Mouse (Mus musculus) G1E (cell line): ENCODE measurements around the gene Palb2. TPM values are rescaled to one million over a fixed set of nuclear protein-coding genes. Genes with fewer than 3 reads are reported as not detected.
"Not testable (repeated sequence)": the region's sequence is repeated elsewhere in the genome, so short reads cannot be mapped to it uniquely, and the experiment has no call there.

Experiments
- ATAC-seq: 2 replicates; pipeline ENCODE4 v1.8.0; 2016; ENCODE audit warnings: mild to moderate bottlenecking; ENCODE audit not compliant: insufficient number of reproducible peaks, poor library complexity, low FRiP score, severe bottlenecking; ENCODE audit errors: extremely low read depth
- DNase-seq: peaks from one replicate; pipeline ENCODE4 v3.0.0; 2012; ENCODE audit warnings: low spot score
- H3K27me3 ChIP-seq: 2 replicates; pipeline ENCODE4 v1.6.1; 2012; ENCODE audit warnings: mild to moderate bottlenecking, low read length, inconsistent platforms; ENCODE audit not compliant: insufficient read depth
- H3K36me3 ChIP-seq: replicated peaks from 2 replicates; pipeline ENCODE3; 2012; ENCODE audit warnings: mild to moderate bottlenecking, inconsistent platforms
- H3K4me1 ChIP-seq: 2 replicates; pipeline ENCODE4 v1.6.1; 2012; ENCODE audit warnings: low read depth, low read length, inconsistent platforms, mixed read lengths; ENCODE audit not compliant: insufficient read depth
- H3K4me3 ChIP-seq: 2 replicates; pipeline ENCODE4 v1.5.1; 2012; ENCODE audit warnings: low read depth, mild to moderate bottlenecking, inconsistent platforms, low read length, moderate library complexity, mixed read lengths
- H3K9me3 ChIP-seq: replicated peaks from 2 replicates; pipeline ENCODE4 v1.6.1; 2012; ENCODE audit warnings: inconsistent platforms
- CTCF ChIP-seq: IDR thresholded peaks from 2 replicates; pipeline ENCODE4 v1.5.1; 2012; ENCODE audit warnings: low read depth, low read length, inconsistent platforms, mixed read lengths
- GATA1 ChIP-seq: IDR thresholded peaks from 2 replicates; pipeline ENCODE4 v1.6.1; 2012; ENCODE audit warnings: borderline replicate concordance, low read length, inconsistent platforms, mixed read lengths
- GATA2 ChIP-seq: IDR thresholded peaks from 2 replicates; pipeline ENCODE4 v1.6.1; 2012; ENCODE audit warnings: low read depth, low read length, inconsistent platforms, borderline replicate concordance
- POLR2AphosphoS5 ChIP-seq: IDR thresholded peaks from 2 replicates; pipeline ENCODE4 v1.6.1; 2012; ENCODE audit warnings: low read depth, low read length, inconsistent platforms; ENCODE audit not compliant: insufficient replicate concordance
- TAL1 ChIP-seq: conservative IDR thresholded peaks from 2 replicates; pipeline ENCODE4 v1.6.1; 2012; ENCODE audit warnings: low read depth, low read length, inconsistent platforms, mixed read lengths
- polyA plus RNA-seq: library from polyadenylated mRNA; stranded (reverse); fragments of >175 nt; gene quantifications from 2 replicates; pipeline ENCODE4 v1.2.3, GENCODE M21; 2012
- total RNA-seq, 2 experiments: library from RNA; stranded (forward) in 1 of 2; stranded (reverse) in 1 of 2; fragments of 200-1000 nt in 1 of 2; fragments of >200 nt in 1 of 2; fragmentation: Nextera tagmentation in 1 of 2; gene quantifications; 2 replicates each; pipeline ENCODE4 v1.2.3; 2014 to 2017

Palb2 gene
- total and polyA plus RNA-seq, 3 experiments, result 6.4 to 49.8 (median 41.1) TPM

DNA sequence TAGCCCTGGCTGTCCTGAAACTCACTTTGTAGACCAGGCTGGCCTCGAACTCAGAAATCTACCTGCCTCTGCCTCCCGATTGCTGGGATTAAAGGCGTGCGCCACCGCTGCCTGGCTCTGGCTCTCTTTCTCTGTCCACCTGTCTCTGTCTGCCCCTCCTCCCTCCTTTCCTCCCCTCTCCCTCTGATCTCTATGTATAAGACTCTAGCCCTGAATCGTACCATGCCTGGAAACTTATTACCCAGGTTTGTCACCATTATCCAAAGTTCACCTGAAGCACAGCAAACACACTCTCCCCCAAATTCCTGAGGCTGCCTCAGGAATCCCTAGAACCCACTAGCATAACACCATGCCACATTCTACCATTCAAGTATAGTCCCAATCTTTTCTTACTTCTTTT is 24.6 kb downstream of the Palb2 start:
- TF ChIP-seq POLR2AphosphoS5 (no peak), TAL1 (no peak), GATA2 (no peak), GATA1 (no peak), CTCF (no peak)
- Histone ChIP-seq H3K4me3 (no peak overlapping the region), H3K36me3 (peaks cover 64% of the 10 kb centered on the region), H3K4me1 (peaks cover 7% of the 10 kb centered on the region), H3K9me3 (no peaks in the 10 kb centered on the region), H3K27me3 (no peaks in the 10 kb centered on the region)
- no peak for DNase-seq
- ATAC-seq, result no peak

DNA sequence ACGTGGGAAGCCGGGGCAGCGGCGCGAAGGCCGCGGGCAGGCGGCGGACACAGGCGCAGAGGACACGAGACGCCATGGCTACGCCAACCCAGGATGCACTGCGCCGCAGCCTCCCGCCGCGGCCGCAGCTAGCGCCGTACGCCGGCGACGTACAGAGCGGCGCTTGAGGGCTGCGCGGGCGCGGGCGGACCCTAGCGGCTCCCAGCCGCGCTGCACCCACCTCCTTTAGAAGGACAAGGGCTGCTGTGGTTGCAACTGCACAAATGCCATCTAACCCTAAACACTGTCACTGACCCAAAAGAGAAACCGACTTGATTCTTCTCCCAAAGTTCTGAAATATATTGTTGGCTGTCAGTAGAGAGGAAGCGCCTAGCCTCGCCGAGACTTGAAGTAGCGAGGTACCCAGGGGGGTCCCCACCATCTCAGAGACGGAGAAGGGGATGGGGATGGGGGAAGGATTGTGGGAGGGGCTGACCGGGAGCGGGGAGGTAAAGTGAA is 31.0 kb downstream of the Palb2 start, which contains the start of gene Ndufab1:
Ndufab1 (minus strand) TSS at position 140 of the 498 bp plus-strand sequence.
- Histone ChIP-seq H3K27me3 (no peaks in the 10 kb centered on the region), H3K4me3 (peak within 1 kb of the TSS; percentile 81), H3K36me3 (peaks cover 41% of the 10 kb centered on the region), H3K4me1 (peaks cover 50% of the 10 kb centered on the region), H3K9me3 (no peaks in the 10 kb centered on the region)
- TF ChIP-seq GATA1, result no peak
- peak; percentile 68 for TF ChIP-seq CTCF
- DNase-seq (peak; percentile 82), ATAC-seq (peak; percentile 79)

DNA sequence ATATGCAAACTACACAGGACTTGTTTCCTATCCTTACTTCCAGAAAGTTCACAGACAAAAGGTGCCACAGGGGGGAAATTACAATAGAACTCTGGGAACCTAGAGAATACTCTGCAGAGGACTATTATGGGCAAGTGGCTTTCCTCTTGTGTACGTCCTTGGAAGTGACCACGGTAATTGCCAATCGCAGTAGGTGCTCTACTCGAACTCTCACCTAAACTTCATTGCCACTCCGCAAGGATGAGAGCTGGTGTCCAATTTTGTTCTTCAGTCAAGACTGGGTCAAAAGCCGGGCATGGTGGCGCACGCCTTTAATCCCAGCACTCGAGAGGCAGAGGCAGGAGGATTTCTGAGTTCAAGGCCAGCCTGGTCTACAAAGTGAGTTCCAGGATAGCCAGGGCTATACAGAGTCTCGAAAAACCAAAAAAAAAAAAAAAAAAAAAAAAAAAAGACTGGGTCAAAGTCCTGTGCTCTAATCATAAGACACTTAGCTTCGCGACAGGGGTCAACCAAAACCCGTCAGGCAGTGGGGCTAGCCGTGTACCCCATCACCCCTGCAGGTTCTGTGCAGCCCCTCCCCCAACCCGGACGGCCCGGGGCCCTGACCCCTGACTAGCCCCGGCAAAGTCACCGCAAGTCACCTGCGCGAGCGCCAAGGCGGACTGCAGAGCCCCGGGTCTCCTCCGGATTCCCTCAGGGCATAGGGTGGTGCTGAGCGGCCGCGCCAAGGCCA is 31.6 kb downstream of the Palb2 start:
- ATAC-seq, H3K9me3 ChIP-seq, H3K27me3 ChIP-seq: not testable (repeated sequence)
- peak; percentile 39 for DNase-seq
- Histone ChIP-seq H3K4me3 (peak overlapping the region; percentile 81), H3K36me3 (peaks cover 43% of the 10 kb centered on the region), H3K4me1 (peaks cover 49% of the 10 kb centered on the region)

- ATAC-seq (0 out of 2 replicates have a peak, but pooled peaks have one; percentile 31), DNase-seq (peak; percentile 23)
- Histone ChIP-seq H3K4me1 (peaks cover 61% of the 10 kb centered on the region), H3K27me3 (no peaks in the 10 kb centered on the region), H3K4me3 (no peak overlapping the region; the same call in 1 of the 2 replicates), H3K36me3 (peaks cover 60% of the 10 kb centered on the region), H3K9me3 (no peaks in the 10 kb centered on the region)
- TF ChIP-seq CTCF (peak; percentile 94), GATA1 (no peak), POLR2AphosphoS5 (no peak), TAL1 (no peak), GATA2 (no peak)
Measured at GRCm38 (mm10) chr7:122099222-122099621, 33.6 kb downstream of the Palb2 start.

- no peak for TF ChIP-seq GATA1
- no peak for TF ChIP-seq TAL1
- no peak for TF ChIP-seq GATA2
- TF ChIP-seq CTCF, result no peak
- no peak for TF ChIP-seq POLR2AphosphoS5
- Histone ChIP-seq H3K4me3 (no peak overlapping the region), H3K36me3 (peaks cover 69% of the 10 kb centered on the region), H3K9me3 (no peaks in the 10 kb centered on the region), H3K27me3 (no peaks in the 10 kb centered on the region), H3K4me1 (peaks cover 57% of the 10 kb centered on the region)
- ATAC-seq (no peak), DNase-seq (no peak)
Measured at GRCm38 (mm10) chr7:122098009-122098408, 34.8 kb downstream of the Palb2 start.

DNA sequence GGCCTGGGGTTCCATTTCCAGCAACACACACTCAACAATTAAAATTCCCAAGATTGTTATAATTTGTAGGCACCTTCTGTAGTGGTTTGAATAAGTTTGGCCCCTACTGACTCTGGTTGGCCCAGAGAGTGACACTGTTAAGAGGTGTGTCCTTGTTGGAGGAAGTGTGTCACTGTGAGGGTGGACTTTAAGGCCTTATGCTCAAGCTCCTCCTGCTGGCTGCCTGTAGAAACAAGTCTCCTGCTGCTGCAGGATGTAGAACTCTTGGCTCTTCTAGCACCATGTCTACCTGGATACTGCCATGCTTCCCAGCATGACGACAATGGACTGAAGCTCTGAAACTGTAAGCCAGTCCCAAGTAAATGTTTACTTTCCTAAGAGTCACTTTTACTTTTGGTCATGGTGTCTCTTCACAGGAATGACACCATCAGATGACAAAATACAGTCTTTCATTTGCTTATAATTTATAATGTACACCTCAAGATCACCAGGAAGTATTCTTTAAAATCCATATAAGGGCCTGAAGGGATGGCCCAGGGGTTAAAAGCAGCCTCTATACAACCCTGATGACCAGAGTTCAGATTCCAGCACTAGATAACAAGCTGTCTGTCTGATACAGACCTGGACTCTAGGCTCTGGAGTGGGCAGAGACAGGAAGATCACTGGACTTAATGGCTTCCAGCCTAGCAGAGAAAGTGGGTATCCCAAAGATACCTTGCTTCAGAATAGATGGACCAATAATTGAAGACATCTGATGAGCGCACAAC is 38.0 kb downstream of the Palb2 start:
- no peak for DNase-seq
- Histone ChIP-seq H3K36me3 (peaks cover 89% of the 10 kb centered on the region), H3K27me3 (no peaks in the 10 kb centered on the region), H3K9me3 (no peaks in the 10 kb centered on the region), H3K4me3 (no peak overlapping the region), H3K4me1 (peaks cover 45% of the 10 kb centered on the region)
- TF ChIP-seq CTCF, result no peak
- no peak for TF ChIP-seq TAL1
- TF ChIP-seq GATA1, result no peak
- TF ChIP-seq POLR2AphosphoS5, result no peak
- no peak for TF ChIP-seq GATA2
- no peak for ATAC-seq
